ENCODE assay signal across 19 mouse cellular contexts in the genomic region with DNA sequence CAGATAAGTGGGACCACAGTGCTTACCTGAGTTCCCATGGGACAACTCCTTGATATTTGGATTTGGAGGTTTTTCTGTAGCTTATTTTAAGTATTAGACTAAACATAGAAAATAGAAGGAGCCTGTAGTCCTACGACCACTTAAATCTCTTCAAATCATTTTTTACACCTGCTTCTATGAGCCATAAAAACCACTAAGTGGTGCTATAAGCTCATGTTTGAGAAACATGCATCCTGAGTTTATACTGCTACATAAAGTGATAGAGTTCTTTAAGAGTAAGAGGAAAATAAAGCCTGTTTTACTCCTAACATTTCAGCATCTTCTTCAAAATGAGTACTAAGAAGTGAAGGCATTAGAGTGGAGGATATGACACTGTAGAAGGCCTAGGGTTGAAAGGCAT.
DNase-seq lines count a peak whose midpoint lies in the region; ATAC-seq and TF ChIP-seq lines count a peak whose summit lies in the region.
"Had no signal": no experiment of that assay in that cellular context is flagged by ENCODE, and none has a peak within 500 bp of the region (broad histone marks: within the 10 kb centered on the region; RNA-seq: fewer than 3 reads in every experiment).

No protein-coding gene starts in this region.

- no peak overlapping the region for H3K27ac ChIP-seq in gastrocnemius, adult 2 months
- H3K27ac ChIP-seq in left cerebral cortex, adult 2 months, result no peak overlapping the region
- H3K27ac ChIP-seq: embryonic facial prominence, embryonic 13.5 days; forebrain, embryonic 10.5 days; limb, embryonic 15.5 days; midbrain, embryonic 10.5 days had no signal

- intact Hi-C loops in gastrocnemius, adult 2 months (cut with DNase I), result no loop called here
- intact Hi-C loops in left cerebral cortex, adult 2 months (cut with DNase I), result loop anchor here (5.0 to 10.0 kb wide), 2 partner anchors 351 to 818 kb away; no protein-coding TSS in a partner anchor

- no peak for ATAC-seq in megakaryocyte progenitor cell, adult 5-6 weeks (replicated peaks; ENCODE audit: poor library complexity)
- ATAC-seq: hindbrain, embryonic 16.5 days had no signal

- H3K4me3 ChIP-seq in gastrocnemius, adult 2 months, result no peak overlapping the region
- H3K4me3 ChIP-seq in left cerebral cortex, adult 2 months, result no peak overlapping the region
- H3K4me3 ChIP-seq: embryonic facial prominence, embryonic 13.5 days; forebrain, embryonic 10.5 days; limb, embryonic 15.5 days; midbrain, embryonic 10.5 days had no signal

- DNase-seq in gastrocnemius, adult 2 months, result no peak
- no peak for DNase-seq in gastrocnemius, postnatal 4 days (ENCODE audit: low spot score in 2 of 2)
- DNase-seq in left cerebral cortex, adult 2 months (ENCODE audit: extremely low spot score in 1 of 2, low spot score in 2 of 2), result no peak
- no peak for DNase-seq in left cerebral cortex, adult 8-10 months (ENCODE audit: low spot score in 2 of 2)
- DNase-seq in 416B (ENCODE audit: low read depth), result peak; percentile 15
- peak; percentile 6 for DNase-seq in adipocyte (ENCODE audit: low spot score)
- no peak for DNase-seq in testis, postnatal 14 days (ENCODE audit: low spot score)
- DNase-seq: adrenal gland, postnatal 36 days; heart, adult 11 months; kidney, adult 8-10 months; lung, postnatal 10 days; right cerebral cortex, postnatal 14 days; thymus, postnatal 4 days had no signal

- TF ChIP-seq CTCF in gastrocnemius, adult 2 months (IDR thresholded peaks at IDR 0.05), result peak; percentile 47
- peak; percentile 43 for TF ChIP-seq CTCF in left cerebral cortex, adult 2 months (IDR thresholded peaks at IDR 0.05)

Comparison
In these comparisons a context has a peak if more than half of its experiments do, and no peak if none do; other contexts are left out.
1. DNase-seq: peak in 416B (single experiment) and adipocyte (single experiment); none in gastrocnemius, adult 2 months (single experiment), gastrocnemius, postnatal 4 days (0 of 2), left cerebral cortex, adult 2 months (0 of 2), left cerebral cortex, adult 8-10 months (0 of 2) and testis, postnatal 14 days (single experiment).